Comparison of ENCODE assay signal across 12 mouse cellular contexts in the genomic region with DNA sequence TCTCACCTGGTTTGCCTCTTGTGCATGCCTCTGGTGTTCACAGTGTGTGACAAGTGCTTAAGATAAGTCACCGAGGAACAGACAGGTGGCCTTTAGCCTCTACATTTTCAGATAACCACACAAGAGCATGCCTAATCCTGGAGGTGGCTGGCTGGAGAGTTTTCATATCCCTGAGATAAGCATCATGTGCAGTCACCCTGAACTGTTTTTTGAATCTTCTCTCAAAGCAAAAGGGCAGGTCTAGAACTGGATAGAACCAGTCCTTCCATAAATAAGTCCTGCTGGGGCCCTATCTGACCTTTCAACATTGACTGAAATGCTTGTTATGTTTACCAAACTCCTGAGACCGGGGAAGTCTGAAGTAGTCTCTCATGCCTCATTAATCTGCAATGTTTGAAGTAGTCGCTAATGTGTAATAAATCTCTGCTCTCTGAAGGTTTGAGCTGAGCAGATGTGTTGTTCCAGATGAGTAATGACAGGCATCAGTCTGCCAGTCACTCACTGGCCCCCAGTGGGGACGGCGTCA. TPM values are rescaled to one million over a fixed set of nuclear protein-coding genes. Genes with fewer than 3 reads are reported as not detected.
DNase-seq lines count a peak whose midpoint lies in the region; ATAC-seq and TF ChIP-seq lines count a peak whose summit lies in the region.
"Had no signal": no experiment of that assay in that cellular context is flagged by ENCODE, and none has a peak within 500 bp of the region (broad histone marks: within the 10 kb centered on the region; RNA-seq: fewer than 3 reads in every experiment).

No protein-coding gene starts in this region.

- intact Hi-C loops in heart, postnatal 25 days (cut with DNase I): no loop called here

- DNase-seq in hindbrain, embryonic 10.5 days (ENCODE audit: low spot score): no peak
- peak; percentile 55 for DNase-seq in embryo, embryonic 11 days
- DNase-seq in kidney, postnatal 0 days (ENCODE audit: low spot score): peak; percentile 87
- DNase-seq in forebrain, embryonic 11.5 days (ENCODE audit: low spot score): no peak
- no peak for DNase-seq in heart, postnatal 25 days (ENCODE audit: low spot score)
- DNase-seq: gastrocnemius, postnatal 10 days; right cerebral cortex, adult 18-20 months had no signal

- H3K9me3 ChIP-seq in hindbrain, embryonic 15.5 days: no peaks in the 10 kb centered on the region
- no peaks in the 10 kb centered on the region for H3K9me3 ChIP-seq in hindbrain, embryonic 10.5 days
- no peaks in the 10 kb centered on the region for H3K9me3 ChIP-seq in kidney, postnatal 0 days (replicated peaks; ENCODE audit: low read length)
- H3K9me3 ChIP-seq in neural tube, embryonic 12.5 days: no peaks in the 10 kb centered on the region
- no peaks in the 10 kb centered on the region for H3K9me3 ChIP-seq in forebrain, embryonic 11.5 days (ENCODE audit: control insufficient read depth, low read length)
- H3K9me3 ChIP-seq in midbrain, embryonic 16.5 days (replicated peaks; ENCODE audit: control insufficient read depth, low read length, poor library complexity, severe bottlenecking): no peaks in the 10 kb centered on the region
- H3K9me3 ChIP-seq: limb, embryonic 10.5 days; midbrain, embryonic 12.5 days had no signal

- H3K9ac ChIP-seq in hindbrain, embryonic 15.5 days: no peak overlapping the region
- no peak overlapping the region for H3K9ac ChIP-seq in kidney, postnatal 0 days (ENCODE audit: low read depth, low read length)
- H3K9ac ChIP-seq in neural tube, embryonic 12.5 days: no peak overlapping the region
- no peak overlapping the region for H3K9ac ChIP-seq in forebrain, embryonic 11.5 days (ENCODE audit: low read length)
- no peak overlapping the region for H3K9ac ChIP-seq in midbrain, embryonic 16.5 days (ENCODE audit: low read depth, low read length)
- H3K9ac ChIP-seq: midbrain, embryonic 12.5 days had no signal

- WGBS in hindbrain, embryonic 15.5 days: 30% methylated on average over 5 of the region's 5 CpGs
- WGBS in hindbrain, embryonic 10.5 days: 49% methylated on average over 5 of the region's 5 CpGs
- 11% methylated on average over 5 of the region's 5 CpGs for WGBS in kidney, postnatal 0 days
- WGBS in neural tube, embryonic 12.5 days: 18% methylated on average over 5 of the region's 5 CpGs
- WGBS in forebrain, embryonic 11.5 days: 63% methylated on average over 5 of the region's 5 CpGs
- 46% methylated on average over 5 of the region's 5 CpGs for WGBS in midbrain, embryonic 16.5 days

- ATAC-seq in hindbrain, embryonic 15.5 days (ENCODE audit: low FRiP score, low read depth): 0 out of 2 replicates have a peak, but pooled peaks have one; percentile 51
- peak; percentile 97 for ATAC-seq in kidney, postnatal 0 days (replicated peaks; ENCODE audit: low FRiP score, low read depth)
- ATAC-seq in neural tube, embryonic 12.5 days (ENCODE audit: low FRiP score, low read depth): peak; percentile 65
- ATAC-seq in forebrain, embryonic 11.5 days (replicated peaks; ENCODE audit: low FRiP score): no peak
- no peak for ATAC-seq in midbrain, embryonic 16.5 days

- H3K4me2 ChIP-seq in hindbrain, embryonic 15.5 days: no peak overlapping the region
- H3K4me2 ChIP-seq in kidney, postnatal 0 days (ENCODE audit: low read length): no peak overlapping the region
- no peak overlapping the region for H3K4me2 ChIP-seq in neural tube, embryonic 12.5 days (replicated peaks)
- no peak overlapping the region for H3K4me2 ChIP-seq in forebrain, embryonic 11.5 days (ENCODE audit: low read depth, low read length, severe bottlenecking)
- no peak overlapping the region for H3K4me2 ChIP-seq in midbrain, embryonic 16.5 days (ENCODE audit: low read length)
- H3K4me2 ChIP-seq: midbrain, embryonic 12.5 days had no signal

- no peak overlapping the region for H3K4me3 ChIP-seq in hindbrain, embryonic 15.5 days
- H3K4me3 ChIP-seq in hindbrain, embryonic 10.5 days: no peak overlapping the region
- H3K4me3 ChIP-seq in kidney, postnatal 0 days (replicated peaks; ENCODE audit: low read depth, low read length): no peak overlapping the region
- H3K4me3 ChIP-seq in neural tube, embryonic 12.5 days: no peak overlapping the region
- H3K4me3 ChIP-seq in forebrain, embryonic 11.5 days (ENCODE audit: low read depth, low read length): no peak overlapping the region
- H3K4me3 ChIP-seq in midbrain, embryonic 16.5 days (ENCODE audit: low read depth, low read length): no peak overlapping the region
- H3K4me3 ChIP-seq: limb, embryonic 10.5 days; midbrain, embryonic 12.5 days had no signal

- no peaks in the 10 kb centered on the region for H3K27me3 ChIP-seq in hindbrain, embryonic 15.5 days
- H3K27me3 ChIP-seq in hindbrain, embryonic 10.5 days (ENCODE audit: insufficient read depth, poor library complexity, severe bottlenecking): no peaks in the 10 kb centered on the region
- H3K27me3 ChIP-seq in kidney, postnatal 0 days (ENCODE audit: insufficient read depth, low read length): no peaks in the 10 kb centered on the region
- H3K27me3 ChIP-seq in neural tube, embryonic 12.5 days (replicated peaks): no peaks in the 10 kb centered on the region
- no peaks in the 10 kb centered on the region for H3K27me3 ChIP-seq in forebrain, embryonic 11.5 days (ENCODE audit: control insufficient read depth, insufficient read depth, low read length)
- no peaks in the 10 kb centered on the region for H3K27me3 ChIP-seq in midbrain, embryonic 16.5 days (ENCODE audit: control insufficient read depth, insufficient read depth, low read depth, low read length)
- H3K27me3 ChIP-seq: midbrain, embryonic 12.5 days had no signal

- no peaks in the 10 kb centered on the region for H3K36me3 ChIP-seq in hindbrain, embryonic 15.5 days
- no peaks in the 10 kb centered on the region for H3K36me3 ChIP-seq in hindbrain, embryonic 10.5 days
- no peaks in the 10 kb centered on the region for H3K36me3 ChIP-seq in kidney, postnatal 0 days (ENCODE audit: insufficient read depth, low read length)
- no peaks in the 10 kb centered on the region for H3K36me3 ChIP-seq in neural tube, embryonic 12.5 days
- no peaks in the 10 kb centered on the region for H3K36me3 ChIP-seq in forebrain, embryonic 11.5 days (ENCODE audit: control insufficient read depth, insufficient read depth, low read length)
- H3K36me3 ChIP-seq in midbrain, embryonic 16.5 days (ENCODE audit: control insufficient read depth, insufficient read depth, low read length): no peaks in the 10 kb centered on the region
- H3K36me3 ChIP-seq: limb, embryonic 10.5 days; midbrain, embryonic 12.5 days had no signal

- TF ChIP-seq CTCF in kidney, postnatal 0 days (IDR thresholded peaks at IDR 0.05; ENCODE audit: low read depth): no peak

- H3K27ac ChIP-seq in hindbrain, embryonic 15.5 days (replicated peaks): no peak overlapping the region
- no peak overlapping the region for H3K27ac ChIP-seq in hindbrain, embryonic 10.5 days
- peak overlapping the region; percentile 37; the same call in 1 of the 2 replicates for H3K27ac ChIP-seq in kidney, postnatal 0 days
- H3K27ac ChIP-seq in neural tube, embryonic 12.5 days: no peak overlapping the region
- no peak overlapping the region for H3K27ac ChIP-seq in forebrain, embryonic 11.5 days (ENCODE audit: low read depth, low read length)
- H3K27ac ChIP-seq in midbrain, embryonic 16.5 days (ENCODE audit: low read length): no peak overlapping the region
- H3K27ac ChIP-seq: limb, embryonic 10.5 days; midbrain, embryonic 12.5 days had no signal

- no peaks in the 10 kb centered on the region for H3K4me1 ChIP-seq in hindbrain, embryonic 15.5 days (replicated peaks)
- 0 out of 2 replicates have a peak, but pooled peaks cover 6% of the 10 kb centered on the region for H3K4me1 ChIP-seq in hindbrain, embryonic 10.5 days (replicated peaks)
- peaks cover 3% of the 10 kb centered on the region; the same call in 1 of the 2 replicates for H3K4me1 ChIP-seq in kidney, postnatal 0 days (replicated peaks; ENCODE audit: insufficient read depth, low read length)
- peaks cover 4% of the 10 kb centered on the region; the same call in 1 of the 2 replicates for H3K4me1 ChIP-seq in neural tube, embryonic 12.5 days
- H3K4me1 ChIP-seq in forebrain, embryonic 11.5 days (replicated peaks; ENCODE audit: control insufficient read depth, insufficient read depth, low read length): no peaks in the 10 kb centered on the region
- H3K4me1 ChIP-seq in midbrain, embryonic 16.5 days (ENCODE audit: control insufficient read depth, insufficient read depth, low read length): no peaks in the 10 kb centered on the region; the same call in 1 of the 2 replicates
- H3K4me1 ChIP-seq: midbrain, embryonic 12.5 days had no signal

RNA-seq across cellular contexts. Expression of gene Slc36a4, which starts 39.5 kb away (rescaled TPM):
- polyA plus RNA-seq in hindbrain, embryonic 15.5 days (2015; fragmentation: Nextera tagmentation; extraction: Ambion mirVana): 26.9 and 30.5 TPM in 2 replicates
- polyA plus RNA-seq in hindbrain, embryonic 10.5 days (2016; fragmentation: Nextera tagmentation; extraction: Ambion mirVana): 11.3 and 12.4 TPM in 2 replicates
- polyA plus RNA-seq in kidney, postnatal 0 days (2015; fragmentation: Nextera tagmentation; extraction: Ambion mirVana): 13.5 and 13.8 TPM in 2 replicates
- 20.6 and 22.7 TPM in 2 replicates for polyA plus RNA-seq in neural tube, embryonic 12.5 days (2016; fragmentation: Nextera tagmentation; extraction: Ambion mirVana)
- polyA plus RNA-seq in forebrain, embryonic 11.5 days (2014; fragmentation: Nextera tagmentation; extraction: Ambion mirVana): 17.8 TPM in 2 replicates
- polyA plus RNA-seq in midbrain, embryonic 16.5 days (2015; fragmentation: Nextera tagmentation; extraction: Ambion mirVana): 35.5 and 38.7 TPM in 2 replicates
- total RNA-seq in heart, postnatal 25 days (2021): 1 to 10 TPM; 7.9 to 8.1 TPM

RNA-seq across cellular contexts. Expression of gene Deup1, which starts 42.3 kb away (rescaled TPM):
- polyA plus RNA-seq in hindbrain, embryonic 15.5 days (2015; fragmentation: Nextera tagmentation; extraction: Ambion mirVana): 1.3 and 2.3 TPM in 2 replicates
- polyA plus RNA-seq in hindbrain, embryonic 10.5 days (2016; fragmentation: Nextera tagmentation; extraction: Ambion mirVana): 4.2 and 5.8 TPM in 2 replicates
- polyA plus RNA-seq in kidney, postnatal 0 days (2015; fragmentation: Nextera tagmentation; extraction: Ambion mirVana): 0.70 and 0.74 TPM in 2 replicates
- 0.16 and 0.31 TPM in 2 replicates for polyA plus RNA-seq in neural tube, embryonic 12.5 days (2016; fragmentation: Nextera tagmentation; extraction: Ambion mirVana)
- polyA plus RNA-seq in forebrain, embryonic 11.5 days (2014; fragmentation: Nextera tagmentation; extraction: Ambion mirVana): 0.67 and 1.5 TPM in 2 replicates
- polyA plus RNA-seq in midbrain, embryonic 16.5 days (2015; fragmentation: Nextera tagmentation; extraction: Ambion mirVana): 1.9 and 3.1 TPM in 2 replicates
- under 1 TPM in 1 of 2 experiments, not detected in 1; 0.25 TPM for total RNA-seq in heart, postnatal 25 days (2021)

Comparison
In these comparisons a context has a peak if more than half of its experiments do, and no peak if none do; other contexts are left out.
1. ATAC-seq: peak in hindbrain, embryonic 15.5 days (single experiment), kidney, postnatal 0 days (single experiment) and neural tube, embryonic 12.5 days (single experiment); none in forebrain, embryonic 11.5 days (single experiment) and midbrain, embryonic 16.5 days (single experiment).
2. DNase-seq: peak in embryo, embryonic 11 days (single experiment) and kidney, postnatal 0 days (single experiment); none in hindbrain, embryonic 10.5 days (single experiment), forebrain, embryonic 11.5 days (single experiment) and heart, postnatal 25 days (single experiment).